Mouse (Mus musculus): ENCODE data around the gene P2rx7. TPM values are rescaled to one million over a fixed set of nuclear protein-coding genes. Genes with fewer than 3 reads are reported as not detected.
"Not testable (repeated sequence)": the region's sequence is repeated elsewhere in the genome, so short reads cannot be mapped to it uniquely, and the experiment has no call there.

P2rx7 gene
- polyA plus RNA-seq, 1 experiment from 2014 or later, result 0.32 TPM

DNA sequence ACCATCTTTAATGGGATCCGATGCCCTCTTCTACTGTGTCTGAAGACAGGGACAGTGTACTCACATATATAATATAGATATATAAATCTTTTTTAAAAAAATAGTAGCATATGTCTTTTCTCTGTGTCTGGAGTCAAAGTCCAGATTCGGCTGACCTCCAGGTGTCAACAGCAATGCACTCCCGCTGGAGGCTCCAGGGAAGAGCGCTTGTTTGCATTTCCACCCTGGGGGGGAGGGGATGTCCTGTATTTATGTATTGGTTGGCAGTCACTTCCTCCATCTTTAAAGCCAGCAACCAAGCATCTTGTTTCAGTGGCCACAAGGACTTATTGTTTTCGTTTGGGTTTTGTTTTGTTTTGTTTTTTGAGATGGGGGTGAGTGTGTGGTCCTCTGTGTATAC is 21.3 kb downstream of the P2rx7 start:
- H3K4me2 ChIP-seq (ENCODE audit: low read depth, severe bottlenecking), result no peak overlapping the region
- WGBS, result 71% methylated on average over 5 of the region's 5 CpGs
- no peak overlapping the region for H3K9ac ChIP-seq (ENCODE audit: low read length)
- H3K4me1 ChIP-seq (ENCODE audit: control insufficient read depth, insufficient read depth, low read length), result no peaks in the 10 kb centered on the region
- no peaks in the 10 kb centered on the region for H3K27me3 ChIP-seq (ENCODE audit: control insufficient read depth, insufficient read depth, low read length)
- H3K4me3 ChIP-seq (ENCODE audit: low read depth, low read length), result no peak overlapping the region
- H3K27ac ChIP-seq (replicated peaks; ENCODE audit: low read depth, low read length), result no peak overlapping the region
- no peaks in the 10 kb centered on the region for H3K36me3 ChIP-seq (ENCODE audit: control insufficient read depth, insufficient read depth, low read length)
- no peaks in the 10 kb centered on the region for H3K9me3 ChIP-seq (ENCODE audit: control insufficient read depth, low read length)
- ATAC-seq (ENCODE audit: insufficient number of reproducible peaks, low FRiP score, low TSS enrichment, low read depth) (no peak), DNase-seq (ENCODE audit: low spot score) (no peak)

DNA sequence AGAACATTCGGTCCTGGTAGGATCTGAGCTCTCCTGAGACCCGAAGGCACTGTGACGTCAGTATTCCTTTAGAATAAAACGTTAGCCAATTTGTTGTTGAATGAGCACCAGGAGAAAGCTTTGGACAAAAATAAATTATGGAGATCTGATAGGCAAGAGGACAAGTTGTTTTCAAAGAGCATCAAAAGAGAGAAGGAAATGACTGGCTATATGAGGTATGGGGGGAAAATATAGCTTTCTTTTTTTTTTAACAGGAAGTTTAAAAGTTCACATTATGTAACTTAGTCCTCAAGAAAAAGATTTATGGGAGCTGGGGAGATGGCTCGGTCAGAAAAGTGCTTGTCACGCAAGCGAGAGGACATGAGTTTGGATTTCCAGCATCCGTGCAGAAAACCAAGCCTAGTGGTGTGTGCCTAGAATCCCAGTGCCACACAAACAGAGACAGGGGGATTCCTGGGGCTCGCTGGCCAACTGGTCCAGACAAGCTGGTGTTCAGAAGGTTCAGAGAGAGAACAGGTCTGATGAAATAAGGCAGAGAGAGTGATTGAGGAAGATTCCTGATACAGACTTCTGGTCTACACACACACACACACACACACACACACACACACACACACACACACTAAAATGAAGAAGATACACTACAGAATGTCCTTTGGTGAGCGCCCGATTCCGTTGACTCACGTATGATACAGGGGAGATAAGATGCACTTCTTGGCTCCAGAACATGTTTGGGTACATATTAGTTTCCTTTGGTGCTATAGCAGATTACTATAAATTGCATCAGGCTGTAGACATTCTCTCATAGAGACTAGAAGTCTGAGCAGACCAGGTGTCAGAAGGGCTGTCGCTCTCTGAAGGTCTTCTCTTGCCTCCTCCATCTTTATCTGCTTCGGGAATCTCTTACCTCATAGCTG is 25.5 kb downstream of the P2rx7 start:
- H3K27ac ChIP-seq (replicated peaks; ENCODE audit: low read depth, low read length), result no peak overlapping the region

DNA sequence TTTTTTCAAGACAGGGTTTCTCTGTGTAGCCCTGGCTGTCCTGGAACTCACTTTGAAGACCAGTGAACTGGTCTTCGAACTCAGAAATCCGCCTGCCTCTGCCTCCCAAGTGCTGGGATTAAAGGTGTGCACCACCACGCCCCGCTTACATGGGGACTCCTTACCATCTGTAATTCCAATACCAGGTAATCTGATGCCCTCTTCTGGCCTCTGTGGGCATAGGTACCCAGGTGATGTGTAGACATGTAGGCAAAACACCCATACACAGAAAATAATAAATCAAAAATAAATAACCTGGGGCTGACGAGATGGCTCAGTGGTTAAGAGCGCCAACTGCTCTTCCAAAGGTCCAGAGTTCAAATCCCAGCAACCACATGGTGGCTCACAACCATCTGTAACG is 27.9 kb downstream of the P2rx7 start:
- H3K36me3 ChIP-seq (ENCODE audit: control insufficient read depth, insufficient read depth, low read length); H3K4me2 ChIP-seq (ENCODE audit: low read depth, severe bottlenecking); H3K27me3 ChIP-seq (ENCODE audit: control insufficient read depth, insufficient read depth, low read length); DNase-seq (ENCODE audit: low spot score); H3K4me3 ChIP-seq (ENCODE audit: low read depth, low read length); H3K9ac ChIP-seq (ENCODE audit: low read length); H3K27ac ChIP-seq (replicated peaks; ENCODE audit: low read depth, low read length); ATAC-seq (ENCODE audit: insufficient number of reproducible peaks, low FRiP score, low TSS enrichment, low read depth); H3K9me3 ChIP-seq (ENCODE audit: control insufficient read depth, low read length); H3K4me1 ChIP-seq (ENCODE audit: control insufficient read depth, insufficient read depth, low read length): not testable (repeated sequence)
- 80% methylated on average over 7 of the region's 7 CpGs for WGBS

More for the DNA sequence above, 25.5 kb downstream of the P2rx7 start:
- 87% methylated on average over 15 of the region's 15 CpGs for WGBS
- Histone ChIP-seq H3K9me3 (ENCODE audit: control insufficient read depth, low read length) (no peaks in the 10 kb centered on the region), H3K4me1 (ENCODE audit: control insufficient read depth, insufficient read depth, low read length) (no peaks in the 10 kb centered on the region), H3K9ac (ENCODE audit: low read length) (no peak overlapping the region), H3K4me2 (ENCODE audit: low read depth, severe bottlenecking) (no peak overlapping the region), H3K36me3 (ENCODE audit: control insufficient read depth, insufficient read depth, low read length) (no peaks in the 10 kb centered on the region), H3K27me3 (ENCODE audit: control insufficient read depth, insufficient read depth, low read length) (no peaks in the 10 kb centered on the region), H3K4me3 (ENCODE audit: low read depth, low read length) (no peak overlapping the region)
- DNase-seq (ENCODE audit: low spot score) (no peak), ATAC-seq (ENCODE audit: insufficient number of reproducible peaks, low FRiP score, low TSS enrichment, low read depth) (no peak)

DNA sequence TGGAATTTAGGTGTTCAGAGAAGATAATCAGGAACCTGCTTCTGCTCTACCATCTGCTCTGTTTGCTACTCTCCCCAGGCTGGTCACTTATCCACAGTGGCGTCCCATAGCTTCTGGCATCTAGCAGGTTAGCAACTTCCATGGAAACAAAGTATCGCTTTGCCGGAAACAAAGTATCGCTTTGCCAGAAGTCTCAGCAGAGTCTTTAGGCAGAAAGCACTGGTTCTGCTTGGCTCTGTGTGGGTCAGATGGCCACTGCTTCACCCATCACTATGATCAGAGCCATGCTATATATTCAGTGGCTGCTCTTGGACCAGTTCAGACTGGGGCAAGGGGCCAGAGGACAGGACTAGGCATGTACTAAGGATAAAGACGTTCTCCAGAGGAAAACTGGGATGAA is 28.6 kb downstream of the P2rx7 start:
- WGBS, result 88% methylated on average over 5 of the region's 5 CpGs
- Histone ChIP-seq H3K9me3 (ENCODE audit: control insufficient read depth, low read length) (no peaks in the 10 kb centered on the region), H3K4me2 (ENCODE audit: low read depth, severe bottlenecking) (no peak overlapping the region), H3K4me3 (ENCODE audit: low read depth, low read length) (no peak overlapping the region), H3K27ac (replicated peaks; ENCODE audit: low read depth, low read length) (no peak overlapping the region), H3K9ac (ENCODE audit: low read length) (no peak overlapping the region), H3K4me1 (ENCODE audit: control insufficient read depth, insufficient read depth, low read length) (no peaks in the 10 kb centered on the region), H3K36me3 (ENCODE audit: control insufficient read depth, insufficient read depth, low read length) (no peaks in the 10 kb centered on the region), H3K27me3 (ENCODE audit: control insufficient read depth, insufficient read depth, low read length) (no peaks in the 10 kb centered on the region)
- ATAC-seq (ENCODE audit: insufficient number of reproducible peaks, low FRiP score, low TSS enrichment, low read depth), result no peak
- DNase-seq (ENCODE audit: low spot score), result no peak

DNA sequence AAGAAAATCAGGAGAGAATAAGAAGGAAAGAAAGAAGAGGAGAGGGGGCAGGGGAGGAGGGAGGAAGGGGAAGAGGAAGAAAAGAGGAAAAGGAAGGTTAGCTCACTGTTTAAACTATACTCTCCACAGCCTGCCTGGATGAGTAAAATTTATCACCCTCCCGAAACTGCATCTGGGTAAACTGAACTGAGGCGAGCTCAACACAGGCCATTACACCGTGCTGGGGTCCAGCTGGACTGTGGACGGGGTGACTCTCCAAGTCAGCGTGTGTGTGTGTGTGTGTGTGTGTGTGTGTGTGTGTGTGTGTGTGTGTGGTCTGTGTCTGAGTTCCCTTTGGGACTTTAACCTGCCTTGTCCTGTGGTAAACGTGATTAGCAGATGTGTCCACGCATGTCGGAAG is 32.3 kb downstream of the P2rx7 start:
- no peak for DNase-seq (ENCODE audit: low spot score)
- H3K4me3 ChIP-seq (ENCODE audit: low read depth, low read length), result no peak overlapping the region
- ATAC-seq (ENCODE audit: insufficient number of reproducible peaks, low FRiP score, low TSS enrichment, low read depth), result no peak
- no peak overlapping the region for H3K27ac ChIP-seq (replicated peaks; ENCODE audit: low read depth, low read length)
- 76% methylated on average over 8 of the region's 8 CpGs for WGBS
- no peak overlapping the region for H3K9ac ChIP-seq (ENCODE audit: low read length)
- H3K36me3 ChIP-seq (ENCODE audit: control insufficient read depth, insufficient read depth, low read length), result no peaks in the 10 kb centered on the region
- H3K4me1 ChIP-seq (ENCODE audit: control insufficient read depth, insufficient read depth, low read length), result no peaks in the 10 kb centered on the region
- no peak overlapping the region for H3K4me2 ChIP-seq (ENCODE audit: low read depth, severe bottlenecking)
- H3K9me3 ChIP-seq (ENCODE audit: control insufficient read depth, low read length), result no peaks in the 10 kb centered on the region
- no peaks in the 10 kb centered on the region for H3K27me3 ChIP-seq (ENCODE audit: control insufficient read depth, insufficient read depth, low read length)

DNA sequence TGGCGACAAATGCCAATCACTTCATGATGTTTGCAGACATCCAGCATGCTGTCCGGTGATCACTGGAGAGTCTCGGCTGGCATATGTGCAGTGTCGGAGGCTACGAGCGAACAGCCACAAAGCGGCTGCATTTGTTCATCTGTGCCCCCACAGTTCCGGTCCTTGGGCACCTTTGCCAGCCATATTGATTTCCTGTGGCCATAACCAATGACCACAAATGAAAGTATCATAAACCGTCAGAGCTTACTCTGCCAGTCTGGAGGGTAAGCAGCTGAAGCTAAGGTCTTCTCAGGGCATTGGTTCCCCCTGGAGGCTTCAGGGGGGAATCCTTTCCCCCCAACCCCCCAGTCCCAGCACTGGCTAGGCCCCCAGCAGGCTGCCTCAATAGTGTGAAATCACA is 34.3 kb downstream of the P2rx7 start:
- Histone ChIP-seq H3K27me3 (ENCODE audit: control insufficient read depth, insufficient read depth, low read length) (no peaks in the 10 kb centered on the region), H3K4me1 (ENCODE audit: control insufficient read depth, insufficient read depth, low read length) (no peaks in the 10 kb centered on the region), H3K4me3 (ENCODE audit: low read depth, low read length) (no peak overlapping the region), H3K9ac (ENCODE audit: low read length) (no peak overlapping the region), H3K4me2 (ENCODE audit: low read depth, severe bottlenecking) (no peak overlapping the region), H3K27ac (replicated peaks; ENCODE audit: low read depth, low read length) (no peak overlapping the region), H3K36me3 (ENCODE audit: control insufficient read depth, insufficient read depth, low read length) (no peaks in the 10 kb centered on the region), H3K9me3 (ENCODE audit: control insufficient read depth, low read length) (no peaks in the 10 kb centered on the region)
- 92% methylated on average over 9 of the region's 9 CpGs for WGBS
- ATAC-seq (ENCODE audit: insufficient number of reproducible peaks, low FRiP score, low TSS enrichment, low read depth) (no peak), DNase-seq (ENCODE audit: low spot score) (no peak)

DNA sequence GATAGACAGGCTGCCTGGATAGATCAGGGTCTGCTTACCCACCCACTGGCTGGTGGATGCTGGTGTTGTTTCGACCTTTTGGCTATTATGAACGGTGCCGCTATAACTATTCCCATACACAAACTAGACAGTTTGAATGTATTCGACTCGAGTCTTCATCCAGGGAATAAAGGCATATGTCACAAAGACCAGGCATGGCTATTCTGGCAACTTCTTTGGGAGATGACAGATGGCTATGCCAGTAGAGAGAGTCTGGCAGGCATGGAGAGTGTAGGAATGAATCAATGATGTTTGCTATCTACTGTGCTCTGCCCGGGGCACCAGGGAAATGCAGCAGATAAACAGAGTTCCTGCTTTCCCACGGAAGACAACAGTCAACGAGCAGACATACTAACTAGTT is 36.2 kb downstream of the P2rx7 start:
- Histone ChIP-seq H3K9ac (ENCODE audit: low read length) (no peak overlapping the region), H3K36me3 (ENCODE audit: control insufficient read depth, insufficient read depth, low read length) (no peaks in the 10 kb centered on the region), H3K4me1 (ENCODE audit: control insufficient read depth, insufficient read depth, low read length) (no peaks in the 10 kb centered on the region), H3K9me3 (ENCODE audit: control insufficient read depth, low read length) (no peaks in the 10 kb centered on the region), H3K27ac (replicated peaks; ENCODE audit: low read depth, low read length) (no peak overlapping the region), H3K4me2 (ENCODE audit: low read depth, severe bottlenecking) (no peak overlapping the region), H3K27me3 (ENCODE audit: control insufficient read depth, insufficient read depth, low read length) (no peaks in the 10 kb centered on the region), H3K4me3 (ENCODE audit: low read depth, low read length) (no peak overlapping the region)
- 92% methylated on average over 8 of the region's 8 CpGs for WGBS
- DNase-seq (ENCODE audit: low spot score), result no peak
- ATAC-seq (ENCODE audit: insufficient number of reproducible peaks, low FRiP score, low TSS enrichment, low read depth), result no peak

DNA sequence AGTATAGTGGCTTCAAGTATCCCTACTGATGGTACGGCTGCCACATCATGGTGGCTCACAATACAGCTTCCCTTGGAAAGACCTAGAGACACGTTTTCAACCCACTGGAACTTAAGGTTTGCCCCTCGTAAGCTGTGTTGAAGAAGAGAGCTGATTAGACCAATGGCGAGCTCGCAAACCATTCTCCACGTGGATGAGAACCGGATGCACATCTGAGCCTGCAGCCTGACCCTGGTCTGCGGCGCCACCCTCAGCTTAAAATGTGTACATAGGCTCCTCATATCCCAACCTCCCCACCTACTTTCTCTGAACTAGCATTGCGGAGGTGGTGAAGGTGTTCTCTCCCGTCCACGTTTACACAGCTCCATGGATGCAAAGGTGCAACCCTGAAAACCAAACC is 37.6 kb downstream of the P2rx7 start:
- H3K4me3 ChIP-seq (ENCODE audit: low read depth, low read length), result no peak overlapping the region
- no peak for DNase-seq (ENCODE audit: low spot score)
- H3K36me3 ChIP-seq (ENCODE audit: control insufficient read depth, insufficient read depth, low read length), result no peaks in the 10 kb centered on the region
- H3K9ac ChIP-seq (ENCODE audit: low read length), result no peak overlapping the region
- H3K27ac ChIP-seq (replicated peaks; ENCODE audit: low read depth, low read length), result no peak overlapping the region
- no peaks in the 10 kb centered on the region for H3K4me1 ChIP-seq (ENCODE audit: control insufficient read depth, insufficient read depth, low read length)
- no peaks in the 10 kb centered on the region for H3K9me3 ChIP-seq (ENCODE audit: control insufficient read depth, low read length)
- 86% methylated on average over 12 of the region's 12 CpGs for WGBS
- no peak for ATAC-seq (ENCODE audit: insufficient number of reproducible peaks, low FRiP score, low TSS enrichment, low read depth)
- no peak overlapping the region for H3K4me2 ChIP-seq (ENCODE audit: low read depth, severe bottlenecking)
- H3K27me3 ChIP-seq (ENCODE audit: control insufficient read depth, insufficient read depth, low read length), result no peaks in the 10 kb centered on the region

DNA sequence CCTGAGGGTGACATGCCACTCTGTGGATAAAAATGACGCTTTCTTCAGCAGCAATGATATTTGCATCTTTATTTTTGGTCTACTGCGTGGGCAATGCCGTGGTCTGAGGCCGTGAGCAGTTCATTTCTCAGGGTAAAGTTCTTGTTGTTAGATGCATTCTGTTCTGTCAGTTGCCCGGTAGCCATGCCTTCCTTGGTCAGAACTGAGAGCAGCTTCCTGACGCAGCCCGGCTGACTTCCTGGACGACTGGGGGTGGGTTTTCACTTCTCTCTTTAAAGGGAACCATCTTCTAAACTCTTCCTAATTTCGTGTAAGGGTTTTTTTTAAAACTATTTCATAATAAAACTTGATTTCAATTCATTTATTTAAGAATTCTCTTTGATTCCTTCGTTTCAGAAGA is 40.2 kb downstream of the P2rx7 start:
- Histone ChIP-seq H3K27ac (replicated peaks; ENCODE audit: low read depth, low read length) (no peak overlapping the region), H3K4me1 (ENCODE audit: control insufficient read depth, insufficient read depth, low read length) (no peaks in the 10 kb centered on the region), H3K9ac (ENCODE audit: low read length) (no peak overlapping the region), H3K4me3 (ENCODE audit: low read depth, low read length) (no peak overlapping the region), H3K27me3 (ENCODE audit: control insufficient read depth, insufficient read depth, low read length) (no peaks in the 10 kb centered on the region), H3K4me2 (ENCODE audit: low read depth, severe bottlenecking) (no peak overlapping the region), H3K9me3 (ENCODE audit: control insufficient read depth, low read length) (no peaks in the 10 kb centered on the region), H3K36me3 (ENCODE audit: control insufficient read depth, insufficient read depth, low read length) (no peaks in the 10 kb centered on the region)
- DNase-seq (ENCODE audit: low spot score) (no peak), ATAC-seq (ENCODE audit: insufficient number of reproducible peaks, low FRiP score, low TSS enrichment, low read depth) (no peak)
- 83% methylated on average over 10 of the region's 10 CpGs for whole genome bisulfite sequencing

Measured in limb, embryonic 11.5 days (tissue).